Comparison of ENCODE assay signal across 8 mouse cellular contexts in genomic region chr6:108829386-108830370, GRCm38 (mm10). TPM values are rescaled to one million over a fixed set of nuclear protein-coding genes. Genes with fewer than 3 reads are reported as not detected.
A peak's percentile ranks its signal among the peaks of the same experiment; 100 is the strongest.
DNase-seq lines count a peak whose midpoint lies in the region; ATAC-seq lines count a peak whose summit lies in the region.

No protein-coding gene starts in this region.

- H3K4me3 ChIP-seq in forebrain, embryonic 15.5 days: peak overlapping the region; percentile 74
- peak overlapping the region; percentile 83 for H3K4me3 ChIP-seq in hindbrain, embryonic 14.5 days (replicated peaks; ENCODE audit: low read length)
- H3K4me3 ChIP-seq in liver, embryonic 12.5 days: peak overlapping the region; percentile 85

- no peak overlapping the region; the same call in 1 of the 2 replicates for H3K27ac ChIP-seq in forebrain, embryonic 15.5 days (replicated peaks)
- H3K27ac ChIP-seq in hindbrain, embryonic 14.5 days: peak overlapping the region; percentile 56; the same call in 1 of the 2 replicates
- peak overlapping the region; percentile 84 for H3K27ac ChIP-seq in liver, embryonic 12.5 days

- H3K4me1 ChIP-seq in forebrain, embryonic 15.5 days: peaks cover 16% of the 10 kb centered on the region
- peaks cover 12% of the 10 kb centered on the region for H3K4me1 ChIP-seq in hindbrain, embryonic 14.5 days (replicated peaks; ENCODE audit: control insufficient read depth, insufficient read depth, low read length)
- peaks cover 72% of the 10 kb centered on the region for H3K4me1 ChIP-seq in liver, embryonic 12.5 days

- peak; percentile 37 to 82 for DNase-seq in adrenal gland, adult (ENCODE audit: inconsistent age in 2 of 2, low spot score in 1 of 2)
- DNase-seq in adrenal gland, postnatal 4 days (ENCODE audit: low spot score in 2 of 2): no peak
- DNase-seq in adrenal gland, postnatal 25 days: peak; percentile 19
- peak; percentile 38 for DNase-seq in hindbrain, embryonic 14.5 days (ENCODE audit: low spot score)
- no peak for DNase-seq in right cerebral cortex, adult 18-20 months

- ATAC-seq in forebrain, embryonic 15.5 days (replicated peaks): no peak
- ATAC-seq in hindbrain, embryonic 14.5 days (ENCODE audit: low FRiP score): no peak
- no peak for ATAC-seq in liver, embryonic 12.5 days
- peak; percentile 15; the same call in 1 of the 2 replicates for ATAC-seq in monocyte, adult 5-6 weeks (replicated peaks; ENCODE audit: insufficient number of reproducible peaks, low FRiP score, low TSS enrichment, poor library complexity, severe bottlenecking)

- no peaks in the 10 kb centered on the region for H3K27me3 ChIP-seq in forebrain, embryonic 15.5 days
- no peaks in the 10 kb centered on the region for H3K27me3 ChIP-seq in hindbrain, embryonic 14.5 days (ENCODE audit: control insufficient read depth, insufficient read depth, low read length)
- no peaks in the 10 kb centered on the region for H3K27me3 ChIP-seq in liver, embryonic 12.5 days (replicated peaks)

- peak overlapping the region; percentile 83 for H3K9ac ChIP-seq in forebrain, embryonic 15.5 days (replicated peaks)
- peak overlapping the region; percentile 84 for H3K9ac ChIP-seq in hindbrain, embryonic 14.5 days
- H3K9ac ChIP-seq in liver, embryonic 12.5 days: peak overlapping the region; percentile 90

- no peaks in the 10 kb centered on the region for H3K9me3 ChIP-seq in forebrain, embryonic 15.5 days
- no peaks in the 10 kb centered on the region for H3K9me3 ChIP-seq in hindbrain, embryonic 14.5 days (ENCODE audit: control insufficient read depth, low read length)
- no peaks in the 10 kb centered on the region for H3K9me3 ChIP-seq in liver, embryonic 12.5 days (replicated peaks)

- 27% methylated on average over 22 of the region's 22 CpGs for WGBS in forebrain, embryonic 15.5 days
- 22% methylated on average over 22 of the region's 22 CpGs for WGBS in hindbrain, embryonic 14.5 days
- 12% methylated on average over 22 of the region's 22 CpGs for WGBS in liver, embryonic 12.5 days (ENCODE audit: insufficient replicate concordance)

- H3K4me2 ChIP-seq in forebrain, embryonic 15.5 days (replicated peaks): peak overlapping the region; percentile 90
- H3K4me2 ChIP-seq in hindbrain, embryonic 14.5 days (replicated peaks): peak overlapping the region; percentile 96
- peak overlapping the region; percentile 98 for H3K4me2 ChIP-seq in liver, embryonic 12.5 days

- H3K36me3 ChIP-seq in forebrain, embryonic 15.5 days: no peaks in the 10 kb centered on the region
- no peaks in the 10 kb centered on the region for H3K36me3 ChIP-seq in hindbrain, embryonic 14.5 days (replicated peaks; ENCODE audit: control insufficient read depth, insufficient read depth)
- H3K36me3 ChIP-seq in liver, embryonic 12.5 days: 0 out of 2 replicates have a peak, but pooled peaks cover 2% of the 10 kb centered on the region

RNA-seq across cellular contexts. Expression of gene Edem1, which starts 1.2 kb away (rescaled TPM):
- total RNA-seq in adrenal gland, postnatal 4 days (2021): 10 to 100 TPM; 40.1 to 41.1 TPM
- total RNA-seq in adrenal gland, postnatal 25 days (2021): 60.2 and 64.4 TPM in 2 replicates
- 6.9 and 8.3 TPM in 2 replicates for polyA plus RNA-seq in forebrain, embryonic 15.5 days (2015; fragmentation: Nextera tagmentation; extraction: Ambion mirVana)
- 8.9 and 9.7 TPM in 2 replicates for polyA plus RNA-seq in hindbrain, embryonic 14.5 days (2014; fragmentation: Nextera tagmentation; extraction: Ambion mirVana)
- polyA plus RNA-seq in liver, embryonic 12.5 days (2016; fragmentation: Nextera tagmentation; extraction: Ambion mirVana): 30.8 TPM in 2 replicates
- total RNA-seq in monocyte, adult 5-6 weeks (2017): 80.8 to 102 TPM (median 99.0 TPM) in 3 replicates

RNA-seq across cellular contexts. Expression of gene Arl8b, which starts 46.8 kb away (rescaled TPM):
- 10 to 100 TPM; 91.3 to 92.5 TPM for total RNA-seq in adrenal gland, postnatal 4 days (2021)
- total RNA-seq in adrenal gland, postnatal 25 days (2021): 103 and 117 TPM in 2 replicates
- polyA plus RNA-seq in forebrain, embryonic 15.5 days (2015; fragmentation: Nextera tagmentation; extraction: Ambion mirVana): 89.6 and 99.7 TPM in 2 replicates
- 124 and 137 TPM in 2 replicates for polyA plus RNA-seq in hindbrain, embryonic 14.5 days (2014; fragmentation: Nextera tagmentation; extraction: Ambion mirVana)
- 48.1 and 49.1 TPM in 2 replicates for polyA plus RNA-seq in liver, embryonic 12.5 days (2016; fragmentation: Nextera tagmentation; extraction: Ambion mirVana)
- total RNA-seq in monocyte, adult 5-6 weeks (2017): 37.0 to 88.3 TPM (median 55.0 TPM) in 3 replicates

Comparison
In these comparisons a context has a peak if more than half of its experiments do, and no peak if none do; other contexts are left out.
1. DNase-seq: peak in adrenal gland, adult (2 of 2), adrenal gland, postnatal 25 days (single experiment) and hindbrain, embryonic 14.5 days (single experiment); none in adrenal gland, postnatal 4 days (0 of 2) and right cerebral cortex, adult 18-20 months (single experiment).
2. Peak in every context shown above with its lines, with median percentiles within 50 percentile points of each other: H3K4me2 ChIP-seq, H3K4me3 ChIP-seq and H3K9ac ChIP-seq.